Mouse (Mus musculus) MN1 (cell line): Measurements from ENCODE around the gene Podn.

Experiments used
- DNase-seq: peaks from one replicate; pipeline ENCODE4 v3.0.0-alpha.2; 2016; ENCODE audit warnings: low spot score

Gene Podn

GRCm38 (mm10) chr4:108045136-108046107, 50.8 kb downstream of the Podn start:
- no peak for DNase-seq

- DNase-seq: no peak
These were observed 59.2 kb downstream of the Podn start for GRCm38 (mm10) chr4:108037027-108037426.

- DNase-seq: no peak
These were observed 63.0 kb downstream of the Podn start for GRCm38 (mm10) chr4:108033041-108033764.

GRCm38 (mm10) chr4:108032352-108032849, 63.8 kb downstream of the Podn start:
- DNase-seq: no peak

- DNase-seq: no peak
These were observed 64.5 kb downstream of the Podn start for GRCm38 (mm10) chr4:108031502-108032351.

- DNase-seq: no peak
These were observed 65.2 kb downstream of the Podn start for GRCm38 (mm10) chr4:108030888-108031501.

- no peak for DNase-seq
These were observed 70.1 kb downstream of the Podn start for GRCm38 (mm10) chr4:108026193-108026592.

- DNase-seq: no peak
These were observed 71.0 kb downstream of the Podn start for GRCm38 (mm10) chr4:108025269-108025668.

GRCm38 (mm10) chr4:108024641-108025040, 71.6 kb downstream of the Podn start:
- DNase-seq: no peak

- DNase-seq: no peak
These were observed 73.1 kb downstream of the Podn start for GRCm38 (mm10) chr4:108023186-108023585.

- no peak for DNase-seq
These were observed 76.1 kb downstream of the Podn start for GRCm38 (mm10) chr4:108020178-108020577.

- DNase-seq: peak; percentile 11
These were observed 77.0 kb downstream of the Podn start for GRCm38 (mm10) chr4:108018961-108019921.

GRCm38 (mm10) chr4:108018241-108018923, 77.9 kb downstream of the Podn start:
- no peak for DNase-seq

GRCm38 (mm10) chr4:108017839-108018238, 78.4 kb downstream of the Podn start:
- no peak for DNase-seq

- DNase-seq: no peak
These were observed 79.9 kb downstream of the Podn start for GRCm38 (mm10) chr4:108016321-108016720.

- DNase-seq: no peak
These were observed 81.0 kb downstream of the Podn start for GRCm38 (mm10) chr4:108015067-108015765.

- DNase-seq: no peak
These were observed 81.8 kb downstream of the Podn start for GRCm38 (mm10) chr4:108014466-108014865.

- no peak for DNase-seq
These were observed 87.7 kb downstream of the Podn start for GRCm38 (mm10) chr4:108008541-108008940.

GRCm38 (mm10) chr4:108007532-108008103, 88.6 kb downstream of the Podn start:
- DNase-seq: no peak
